Mouse (Mus musculus): ENCODE measurements around the gene C330007P06Rik. TPM values are rescaled to one million over a fixed set of nuclear protein-coding genes. Genes with fewer than 3 reads are reported as not detected.

The C330007P06Rik gene
- polyA plus RNA-seq, 1 experiment from 2014 or later: 12.2 TPM

DNA sequence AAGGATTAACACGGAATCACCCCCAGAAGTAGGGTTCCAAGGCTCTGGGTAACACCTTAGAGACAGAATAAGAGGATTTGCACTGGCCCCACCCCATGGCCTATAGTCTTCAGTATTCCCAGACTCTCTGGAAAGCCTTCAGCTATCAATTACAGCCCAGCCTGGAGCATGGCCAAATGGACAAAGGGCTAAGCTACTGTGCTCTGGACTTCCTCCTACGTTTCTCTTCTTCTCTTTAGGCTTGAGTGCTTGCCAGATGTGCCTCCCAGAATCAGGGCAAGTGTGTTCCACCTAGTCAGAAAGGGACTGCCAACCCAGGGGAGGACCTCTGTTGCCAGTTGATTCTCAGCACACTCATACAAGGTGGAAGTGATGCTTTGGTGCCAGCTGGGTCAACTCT lies 48.9 kb downstream of the C330007P06Rik start:
- H3K36me3 ChIP-seq (ENCODE audit: control insufficient read depth, insufficient read depth): no peaks in the 10 kb centered on the region
- no peaks in the 10 kb centered on the region for H3K27me3 ChIP-seq (ENCODE audit: control insufficient read depth, insufficient read depth, low read depth, low read length)
- no peak for ATAC-seq (ENCODE audit: low read depth)
- H3K9ac ChIP-seq (ENCODE audit: low read depth, low read length): no peak overlapping the region
- no peaks in the 10 kb centered on the region for H3K9me3 ChIP-seq (replicated peaks; ENCODE audit: control insufficient read depth, low read length)
- H3K4me3 ChIP-seq (ENCODE audit: low read depth, low read length): no peak overlapping the region
- WGBS (ENCODE audit: insufficient replicate concordance): 38% methylated on average over 2 of the region's 2 CpGs
- H3K4me1 ChIP-seq (ENCODE audit: control insufficient read depth, low read depth, low read length): no peaks in the 10 kb centered on the region; the same call in 1 of the 2 replicates
- H3K27ac ChIP-seq (ENCODE audit: low read length): no peak overlapping the region
- H3K4me2 ChIP-seq (ENCODE audit: low read depth, low read length): no peak overlapping the region

DNA sequence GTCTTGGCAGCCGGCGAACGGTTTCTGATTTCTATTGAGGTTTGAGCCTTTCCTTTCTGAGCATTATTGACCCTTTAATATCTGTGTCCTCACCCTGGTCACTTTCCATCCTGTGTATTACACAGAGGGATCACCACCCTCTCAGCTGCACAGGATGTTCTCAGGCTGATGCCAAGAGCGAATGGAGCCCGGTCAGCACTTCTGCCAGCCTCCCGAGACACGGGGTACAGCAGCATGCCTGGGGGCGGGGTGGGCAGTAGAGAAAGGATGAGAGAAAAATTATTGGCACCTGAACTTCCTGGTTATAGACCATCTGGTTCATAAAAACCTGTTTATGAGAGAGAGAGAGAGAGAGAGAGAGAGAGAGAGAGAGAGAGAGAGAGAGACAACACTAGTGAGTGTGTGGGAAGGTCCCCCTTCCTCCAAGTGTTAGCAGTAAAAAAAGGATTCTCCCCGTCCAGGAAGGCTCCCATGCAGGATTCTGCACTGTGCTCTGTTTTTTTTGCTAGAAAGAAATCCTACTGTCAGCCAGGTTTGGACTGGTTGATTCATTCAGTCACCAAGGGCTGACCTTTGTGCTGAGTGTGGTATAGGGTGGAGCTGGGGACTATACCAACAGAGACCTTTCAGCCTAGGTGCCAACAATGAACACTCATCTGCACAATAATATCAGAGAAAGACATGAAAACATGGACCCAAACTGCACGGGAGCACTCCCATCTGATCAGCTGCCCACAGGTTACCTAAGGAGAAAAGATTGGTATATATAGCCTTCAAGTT lies 49.8 kb downstream of the C330007P06Rik start:
- Histone ChIP-seq H3K9ac (ENCODE audit: low read depth, low read length) (no peak overlapping the region), H3K9me3 (replicated peaks; ENCODE audit: control insufficient read depth, low read length) (no peaks in the 10 kb centered on the region), H3K4me2 (ENCODE audit: low read depth, low read length) (no peak overlapping the region), H3K36me3 (ENCODE audit: control insufficient read depth, insufficient read depth) (no peaks in the 10 kb centered on the region), H3K27ac (ENCODE audit: low read length) (no peak overlapping the region), H3K4me1 (ENCODE audit: control insufficient read depth, low read depth, low read length) (no peaks in the 10 kb centered on the region; the same call in 1 of the 2 replicates), H3K27me3 (ENCODE audit: control insufficient read depth, insufficient read depth, low read depth, low read length) (no peaks in the 10 kb centered on the region), H3K4me3 (ENCODE audit: low read depth, low read length) (no peak overlapping the region)
- 62% methylated on average over 10 of the region's 10 CpGs for WGBS (ENCODE audit: insufficient replicate concordance)
- ATAC-seq (ENCODE audit: low read depth): no peak

DNA sequence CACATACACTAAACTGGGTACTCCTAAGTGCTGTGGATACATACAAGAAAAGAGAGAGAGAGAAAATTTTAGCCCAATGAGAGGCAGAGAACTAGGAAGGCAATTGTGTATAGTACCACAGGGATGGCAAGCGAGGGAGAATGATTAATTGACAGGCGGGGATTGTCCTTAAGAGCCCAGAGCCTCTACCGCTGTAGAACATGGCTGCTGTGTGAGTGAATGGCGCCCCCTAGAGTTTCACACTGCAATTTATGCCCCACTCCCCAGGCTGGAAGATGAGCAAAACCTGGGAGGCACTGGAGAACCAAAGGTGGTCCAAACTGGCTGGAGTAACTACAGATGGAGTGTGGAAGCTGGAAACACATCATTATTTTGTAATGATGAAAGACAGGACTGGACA lies 53.7 kb downstream of the C330007P06Rik start:
- peak; percentile 56; the same call in 1 of the 2 replicates for ATAC-seq (ENCODE audit: low read depth)
- H3K4me2 ChIP-seq (ENCODE audit: low read depth, low read length): no peak overlapping the region
- H3K9ac ChIP-seq (ENCODE audit: low read depth, low read length): no peak overlapping the region
- no peaks in the 10 kb centered on the region for H3K9me3 ChIP-seq (replicated peaks; ENCODE audit: control insufficient read depth, low read length)
- no peak overlapping the region for H3K4me3 ChIP-seq (ENCODE audit: low read depth, low read length)
- 10% methylated on average over 4 of the region's 4 CpGs for WGBS (ENCODE audit: insufficient replicate concordance)
- H3K27ac ChIP-seq (ENCODE audit: low read length): no peak overlapping the region
- H3K36me3 ChIP-seq (ENCODE audit: control insufficient read depth, insufficient read depth): no peaks in the 10 kb centered on the region
- H3K4me1 ChIP-seq (ENCODE audit: control insufficient read depth, low read depth, low read length): peaks cover 5% of the 10 kb centered on the region; the same call in 1 of the 2 replicates
- H3K27me3 ChIP-seq (ENCODE audit: control insufficient read depth, insufficient read depth, low read depth, low read length): no peaks in the 10 kb centered on the region

DNA sequence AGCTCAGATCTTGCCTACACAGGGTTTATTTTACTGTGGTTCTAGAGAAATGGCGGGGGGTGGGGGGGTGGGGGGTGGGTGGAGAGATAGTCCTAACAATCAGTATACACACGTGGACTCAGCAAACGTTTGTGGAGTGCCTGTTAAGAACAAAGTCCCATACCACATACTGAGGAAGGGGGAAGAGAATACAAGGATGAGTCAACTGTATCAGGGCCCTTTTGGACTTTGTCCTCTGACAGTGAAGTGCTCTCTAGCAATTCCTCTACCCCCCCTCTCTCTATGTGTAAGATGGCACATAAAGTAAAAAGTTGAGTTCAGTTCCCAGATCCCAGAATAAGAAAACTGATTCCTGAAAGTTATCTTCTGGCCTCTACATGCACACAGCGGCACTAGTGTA lies 54.3 kb downstream of the C330007P06Rik start:
- Histone ChIP-seq H3K4me1 (ENCODE audit: control insufficient read depth, low read depth, low read length) (peaks cover 5% of the 10 kb centered on the region; the same call in 1 of the 2 replicates), H3K9me3 (replicated peaks; ENCODE audit: control insufficient read depth, low read length) (no peaks in the 10 kb centered on the region), H3K4me3 (ENCODE audit: low read depth, low read length) (no peak overlapping the region), H3K27ac (ENCODE audit: low read length) (no peak overlapping the region), H3K4me2 (ENCODE audit: low read depth, low read length) (no peak overlapping the region), H3K9ac (ENCODE audit: low read depth, low read length) (no peak overlapping the region), H3K27me3 (ENCODE audit: control insufficient read depth, insufficient read depth, low read depth, low read length) (no peaks in the 10 kb centered on the region), H3K36me3 (ENCODE audit: control insufficient read depth, insufficient read depth) (no peaks in the 10 kb centered on the region)
- ATAC-seq (ENCODE audit: low read depth): no peak
- 46% methylated on average over 4 of the region's 4 CpGs for WGBS (ENCODE audit: insufficient replicate concordance)

DNA sequence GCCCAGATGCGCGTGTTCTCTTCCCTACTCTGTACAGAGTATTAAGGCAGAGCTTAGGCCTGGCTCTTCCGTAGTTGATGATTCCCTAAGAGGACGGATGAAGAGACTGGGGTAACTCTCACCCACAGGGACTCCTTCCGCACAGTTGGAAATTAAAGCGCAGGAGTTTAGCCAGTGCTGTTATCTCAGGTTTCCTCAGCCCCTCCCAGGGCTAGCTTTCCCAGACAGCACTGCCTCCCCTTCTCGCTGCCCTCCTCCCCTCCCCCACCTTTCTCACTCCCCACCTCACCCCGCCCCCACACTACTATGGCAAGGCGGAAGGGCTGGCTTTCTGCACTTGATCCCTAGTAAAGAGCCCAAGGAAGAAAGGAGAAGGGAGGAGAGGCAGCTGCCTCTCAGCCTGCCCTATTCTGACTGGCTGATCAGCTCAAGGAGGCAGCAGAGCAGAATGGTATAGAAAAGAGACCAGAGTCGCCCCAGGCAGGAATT lies 56.9 kb downstream of the C330007P06Rik start:
- no peak overlapping the region for H3K27ac ChIP-seq (ENCODE audit: low read length)
- H3K4me2 ChIP-seq (ENCODE audit: low read depth, low read length): peak overlapping the region; percentile 42
- H3K9ac ChIP-seq (ENCODE audit: low read depth, low read length): peak overlapping the region; percentile 23; the same call in 1 of the 2 replicates
- H3K9me3 ChIP-seq (replicated peaks; ENCODE audit: control insufficient read depth, low read length): no peaks in the 10 kb centered on the region
- no peaks in the 10 kb centered on the region for H3K36me3 ChIP-seq (ENCODE audit: control insufficient read depth, insufficient read depth)
- H3K4me1 ChIP-seq (ENCODE audit: control insufficient read depth, low read depth, low read length): peaks cover 5% of the 10 kb centered on the region; the same call in 1 of the 2 replicates
- WGBS (ENCODE audit: insufficient replicate concordance): 15% methylated on average over 9 of the region's 10 CpGs
- no peaks in the 10 kb centered on the region for H3K27me3 ChIP-seq (ENCODE audit: control insufficient read depth, insufficient read depth, low read depth, low read length)
- ATAC-seq (ENCODE audit: low read depth): peak; percentile 25; the same call in 1 of the 2 replicates
- H3K4me3 ChIP-seq (ENCODE audit: low read depth, low read length): peak overlapping the region; percentile 18; the same call in 1 of the 2 replicates

DNA sequence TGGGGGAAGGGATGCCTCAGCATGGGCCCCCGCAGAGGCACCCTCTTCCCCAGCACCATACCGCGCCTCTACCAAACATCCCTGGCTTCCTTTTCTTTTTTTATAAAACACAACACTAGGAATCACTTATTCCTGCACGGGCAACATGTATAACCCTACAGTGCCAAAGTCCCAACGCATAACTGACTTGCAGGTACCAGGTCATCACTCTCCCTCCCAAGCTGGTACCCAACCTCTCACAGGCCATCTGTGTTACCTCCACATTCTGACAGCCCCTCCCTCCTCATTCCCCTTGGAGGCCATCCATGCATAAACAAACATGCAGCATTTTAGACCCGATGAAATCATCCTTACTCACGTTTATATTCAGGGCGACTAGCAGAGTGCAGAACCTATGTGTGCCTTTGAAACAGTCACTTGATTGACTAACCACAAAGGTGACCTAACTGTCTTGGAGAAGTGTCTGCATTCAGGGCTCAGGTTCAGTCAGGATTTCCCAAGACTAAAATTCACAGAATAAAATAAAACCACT lies 57.5 kb downstream of the C330007P06Rik start:
- Histone ChIP-seq H3K9ac (ENCODE audit: low read depth, low read length) (no peak overlapping the region), H3K4me3 (ENCODE audit: low read depth, low read length) (no peak overlapping the region), H3K36me3 (ENCODE audit: control insufficient read depth, insufficient read depth) (no peaks in the 10 kb centered on the region), H3K9me3 (replicated peaks; ENCODE audit: control insufficient read depth, low read length) (no peaks in the 10 kb centered on the region), H3K4me1 (ENCODE audit: control insufficient read depth, low read depth, low read length) (peaks cover 5% of the 10 kb centered on the region; the same call in 1 of the 2 replicates), H3K27me3 (ENCODE audit: control insufficient read depth, insufficient read depth, low read depth, low read length) (no peaks in the 10 kb centered on the region), H3K27ac (ENCODE audit: low read length) (no peak overlapping the region), H3K4me2 (ENCODE audit: low read depth, low read length) (no peak overlapping the region)
- 33% methylated on average over 8 of the region's 8 CpGs for WGBS (ENCODE audit: insufficient replicate concordance)
- ATAC-seq (ENCODE audit: low read depth): no peak

DNA sequence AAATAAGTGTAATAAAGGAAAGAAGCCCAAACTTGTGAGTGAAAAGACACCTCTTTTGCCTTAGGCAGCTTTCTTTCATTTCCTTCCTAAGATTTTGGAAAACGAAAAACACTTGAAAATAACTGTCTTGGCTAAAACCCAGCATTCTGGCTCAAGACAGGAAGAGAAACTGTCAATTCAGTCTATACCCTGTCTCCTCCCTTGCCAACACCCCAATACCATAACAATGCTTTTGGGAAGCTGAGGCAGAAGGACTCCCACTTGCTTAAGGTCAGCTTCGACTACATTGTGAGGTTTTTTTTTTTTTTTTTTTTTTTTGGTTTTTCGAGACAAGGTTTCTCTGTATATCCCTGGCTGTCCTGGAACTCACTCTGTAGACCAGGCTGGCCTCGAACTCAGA lies 58.5 kb downstream of the C330007P06Rik start:
- WGBS (ENCODE audit: insufficient replicate concordance): 65% methylated on average over 4 of the region's 4 CpGs
- Histone ChIP-seq H3K4me1 (ENCODE audit: control insufficient read depth, low read depth, low read length) (peaks cover 5% of the 10 kb centered on the region; the same call in 1 of the 2 replicates), H3K9ac (ENCODE audit: low read depth, low read length) (no peak overlapping the region), H3K27me3 (ENCODE audit: control insufficient read depth, insufficient read depth, low read depth, low read length) (no peaks in the 10 kb centered on the region), H3K9me3 (replicated peaks; ENCODE audit: control insufficient read depth, low read length) (no peaks in the 10 kb centered on the region), H3K27ac (ENCODE audit: low read length) (no peak overlapping the region), H3K4me3 (ENCODE audit: low read depth, low read length) (no peak overlapping the region), H3K36me3 (ENCODE audit: control insufficient read depth, insufficient read depth) (no peaks in the 10 kb centered on the region), H3K4me2 (ENCODE audit: low read depth, low read length) (no peak overlapping the region)
- ATAC-seq (ENCODE audit: low read depth): no peak

DNA sequence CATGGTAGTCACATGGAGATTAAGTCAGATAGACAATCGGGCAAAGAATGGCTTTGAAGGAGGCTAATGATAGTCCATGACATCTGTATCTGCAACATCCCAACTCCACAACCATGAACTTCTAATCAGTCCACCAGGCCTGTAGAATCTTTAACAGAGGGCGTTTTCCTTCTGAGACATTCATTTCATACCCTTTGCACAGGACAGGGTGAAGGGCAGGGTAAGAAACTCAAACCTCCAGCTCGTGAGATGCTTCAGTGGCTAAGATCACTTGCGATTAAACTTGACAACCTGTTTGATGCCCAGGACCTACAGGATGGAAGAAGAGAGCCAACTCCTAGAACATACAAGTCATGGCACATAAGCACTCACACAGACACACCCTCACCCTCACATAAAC lies 58.9 kb downstream of the C330007P06Rik start:
- Histone ChIP-seq H3K9ac (ENCODE audit: low read depth, low read length) (no peak overlapping the region), H3K36me3 (ENCODE audit: control insufficient read depth, insufficient read depth) (no peaks in the 10 kb centered on the region), H3K27ac (ENCODE audit: low read length) (no peak overlapping the region), H3K27me3 (ENCODE audit: control insufficient read depth, insufficient read depth, low read depth, low read length) (no peaks in the 10 kb centered on the region), H3K4me3 (ENCODE audit: low read depth, low read length) (no peak overlapping the region), H3K4me1 (ENCODE audit: control insufficient read depth, low read depth, low read length) (peaks cover 5% of the 10 kb centered on the region; the same call in 1 of the 2 replicates), H3K9me3 (replicated peaks; ENCODE audit: control insufficient read depth, low read length) (no peaks in the 10 kb centered on the region), H3K4me2 (ENCODE audit: low read depth, low read length) (no peak overlapping the region)
- WGBS (ENCODE audit: insufficient replicate concordance): 59% methylated on average over 4 of the region's 4 CpGs
- no peak for ATAC-seq (ENCODE audit: low read depth)

Measured in liver, embryonic 16.5 days (tissue).